Mouse (Mus musculus): ENCODE results near the gene Sfmbt2. TPM values are rescaled to one million over a fixed set of nuclear protein-coding genes. Genes with fewer than 3 reads are reported as not detected.
A peak's percentile ranks its signal among the peaks of the same experiment; 100 is the strongest.

Gene Sfmbt2
- polyA plus RNA-seq, 1 experiment from 2014 or later, result 0.62 TPM

DNA sequence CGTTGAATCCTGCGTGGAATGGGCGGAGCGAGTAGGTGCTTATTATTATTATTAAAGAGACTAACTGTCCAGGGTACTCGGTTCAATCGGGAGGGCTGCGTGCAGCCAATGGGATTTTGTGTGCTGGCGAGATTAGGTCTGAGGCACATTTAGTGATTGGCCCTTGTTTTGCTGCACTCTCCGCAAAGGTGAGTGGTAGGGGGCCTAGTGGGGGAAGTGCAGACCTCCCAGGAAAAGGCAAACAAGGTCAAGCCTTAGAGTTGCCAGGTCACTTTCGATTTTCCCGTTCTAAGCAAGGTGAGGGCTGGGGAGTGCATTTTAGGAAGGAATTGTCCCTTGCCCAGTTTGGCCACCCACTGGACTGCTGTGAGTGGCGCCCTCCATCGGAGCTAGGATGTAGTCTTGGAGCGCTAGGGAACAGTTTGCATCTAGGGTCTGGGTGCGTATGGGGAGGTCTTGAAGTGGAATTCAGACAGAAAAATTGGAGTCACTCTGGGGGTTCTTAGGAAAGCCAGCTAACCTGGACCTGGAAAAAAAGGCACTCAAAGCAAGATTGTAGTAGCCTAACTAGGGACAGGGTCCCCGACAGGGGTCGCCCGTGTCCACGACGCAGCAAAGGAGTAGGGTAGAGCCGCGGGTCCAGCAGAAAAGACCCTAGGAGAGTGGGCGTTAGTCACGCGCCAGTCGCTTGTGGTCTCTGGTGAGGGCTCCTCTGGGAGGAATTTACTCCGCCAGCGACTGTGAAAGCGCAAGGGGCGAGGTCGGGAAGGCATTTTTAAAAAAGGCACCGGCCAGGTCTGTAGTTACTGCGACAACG, 4.1 kb downstream of the Sfmbt2 start:
- Histone ChIP-seq H3K27ac (ENCODE audit: low read length) (no peak overlapping the region), H3K4me1 (ENCODE audit: insufficient read depth, low read depth, low read length) (peaks cover 14% of the 10 kb centered on the region; the same call in 1 of the 2 replicates), H3K9ac (replicated peaks; ENCODE audit: low read depth) (no peak overlapping the region; the same call in 1 of the 2 replicates), H3K4me2 (replicated peaks; ENCODE audit: low read depth, low read length) (peak overlapping the region; percentile 94), H3K9me3 (ENCODE audit: low read length) (no peaks in the 10 kb centered on the region), H3K27me3 (replicated peaks; ENCODE audit: insufficient read depth, low read length) (peaks cover 44% of the 10 kb centered on the region), H3K4me3 (ENCODE audit: low read depth, low read length) (peak overlapping the region; percentile 60), H3K36me3 (ENCODE audit: insufficient read depth, low read length) (no peaks in the 10 kb centered on the region)
- peak; percentile 34; the same call in 1 of the 2 replicates for ATAC-seq
- peak; percentile 23 for DNase-seq (ENCODE audit: low spot score)
- no peak for TF ChIP-seq EP300 (IDR thresholded peaks at IDR 0.05)
- TF ChIP-seq CTCF (IDR thresholded peaks at IDR 0.05), result peak; percentile 55
- WGBS, result 1% methylated on average over 34 of the region's 34 CpGs

DNA sequence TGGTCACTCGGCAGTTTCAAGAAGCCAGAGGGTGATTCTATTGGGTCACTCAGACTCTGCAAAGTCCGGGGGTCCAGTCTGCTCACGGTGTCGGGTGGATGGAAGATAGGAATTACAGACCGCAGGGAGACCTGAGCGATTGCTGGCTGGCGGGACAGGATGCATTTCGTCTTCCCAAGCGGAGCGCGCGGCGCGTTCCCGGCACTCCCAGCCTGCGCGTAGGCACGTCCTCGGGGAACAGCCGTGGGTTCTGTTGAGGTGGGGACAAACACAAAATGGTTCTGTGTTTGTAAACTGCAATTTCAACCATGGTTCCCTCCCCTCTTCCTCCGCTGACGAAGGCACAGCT, 4.7 kb downstream of the Sfmbt2 start:
- ATAC-seq, result no peak
- Histone ChIP-seq H3K4me2 (replicated peaks; ENCODE audit: low read depth, low read length) (peak overlapping the region; percentile 94), H3K36me3 (ENCODE audit: insufficient read depth, low read length) (no peaks in the 10 kb centered on the region), H3K9ac (replicated peaks; ENCODE audit: low read depth) (no peak overlapping the region), H3K9me3 (ENCODE audit: low read length) (no peaks in the 10 kb centered on the region), H3K27ac (ENCODE audit: low read length) (no peak overlapping the region), H3K4me1 (ENCODE audit: insufficient read depth, low read depth, low read length) (peaks cover 14% of the 10 kb centered on the region; the same call in 1 of the 2 replicates), H3K4me3 (ENCODE audit: low read depth, low read length) (peak overlapping the region; percentile 60), H3K27me3 (replicated peaks; ENCODE audit: insufficient read depth, low read length) (peaks cover 38% of the 10 kb centered on the region)
- WGBS, result 0% methylated on average over 22 of the region's 22 CpGs
- DNase-seq (ENCODE audit: low spot score), result no peak
- TF ChIP-seq CTCF (IDR thresholded peaks at IDR 0.05), result no peak
- no peak for TF ChIP-seq EP300 (IDR thresholded peaks at IDR 0.05)

DNA sequence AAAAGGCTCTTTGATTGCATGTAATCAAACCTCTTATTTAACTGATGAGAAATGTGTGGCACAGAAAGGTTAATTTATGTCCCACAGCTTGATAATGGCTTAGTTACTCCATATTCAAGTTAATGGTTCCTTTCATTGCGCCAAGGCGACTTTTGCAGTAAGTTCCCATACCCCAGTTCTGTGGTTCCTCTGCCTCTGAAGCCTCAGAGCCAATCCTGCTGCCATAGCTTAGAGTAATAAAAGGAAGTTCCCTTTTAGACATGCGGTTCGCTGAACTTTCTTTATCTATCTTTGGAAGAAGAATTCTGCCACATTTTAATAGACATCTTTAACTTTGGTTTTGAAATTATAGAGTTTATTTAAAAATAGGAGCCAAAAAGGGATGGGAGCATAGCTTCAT, 19.7 kb downstream of the Sfmbt2 start:
- Histone ChIP-seq H3K27ac (ENCODE audit: low read length) (no peak overlapping the region), H3K27me3 (replicated peaks; ENCODE audit: insufficient read depth, low read length) (no peaks in the 10 kb centered on the region), H3K9ac (replicated peaks; ENCODE audit: low read depth) (no peak overlapping the region), H3K4me1 (ENCODE audit: insufficient read depth, low read depth, low read length) (no peaks in the 10 kb centered on the region), H3K4me3 (ENCODE audit: low read depth, low read length) (no peak overlapping the region), H3K9me3 (ENCODE audit: low read length) (no peaks in the 10 kb centered on the region), H3K4me2 (replicated peaks; ENCODE audit: low read depth, low read length) (no peak overlapping the region), H3K36me3 (ENCODE audit: insufficient read depth, low read length) (no peaks in the 10 kb centered on the region)
- WGBS, result 80% methylated on average over 4 of the region's 4 CpGs
- TF ChIP-seq EP300 (IDR thresholded peaks at IDR 0.05) (no peak), CTCF (IDR thresholded peaks at IDR 0.05) (no peak)
- ATAC-seq (no peak), DNase-seq (ENCODE audit: low spot score) (no peak)

DNA sequence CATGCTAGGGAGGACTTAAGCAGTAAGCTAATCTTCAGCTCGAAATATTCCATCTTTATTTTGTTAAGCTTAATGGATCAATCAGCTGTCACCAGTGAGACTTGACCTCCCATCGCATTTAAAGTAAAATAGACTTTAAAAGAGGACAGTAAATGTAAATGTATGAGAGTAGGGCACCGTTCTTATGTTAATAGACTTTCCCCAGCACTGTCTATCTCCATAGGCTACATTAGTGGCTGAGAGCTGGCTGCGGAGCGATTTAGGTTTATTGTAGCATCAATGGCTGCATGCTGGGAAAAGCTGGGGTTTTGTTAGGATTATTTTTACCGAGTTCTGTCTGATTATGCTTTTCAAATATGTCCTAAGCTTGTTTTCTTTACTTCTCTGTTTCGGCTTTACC, 20.5 kb downstream of the Sfmbt2 start:
- Histone ChIP-seq H3K27me3 (replicated peaks; ENCODE audit: insufficient read depth, low read length) (no peaks in the 10 kb centered on the region), H3K27ac (ENCODE audit: low read length) (no peak overlapping the region), H3K9ac (replicated peaks; ENCODE audit: low read depth) (no peak overlapping the region), H3K36me3 (ENCODE audit: insufficient read depth, low read length) (no peaks in the 10 kb centered on the region), H3K4me3 (ENCODE audit: low read depth, low read length) (no peak overlapping the region), H3K9me3 (ENCODE audit: low read length) (no peaks in the 10 kb centered on the region), H3K4me2 (replicated peaks; ENCODE audit: low read depth, low read length) (no peak overlapping the region), H3K4me1 (ENCODE audit: insufficient read depth, low read depth, low read length) (no peaks in the 10 kb centered on the region)
- ATAC-seq, result no peak
- WGBS, result 45% methylated on average over 7 of the region's 7 CpGs
- no peak for DNase-seq (ENCODE audit: low spot score)
- TF ChIP-seq CTCF (IDR thresholded peaks at IDR 0.05) (no peak), EP300 (IDR thresholded peaks at IDR 0.05) (no peak)

DNA sequence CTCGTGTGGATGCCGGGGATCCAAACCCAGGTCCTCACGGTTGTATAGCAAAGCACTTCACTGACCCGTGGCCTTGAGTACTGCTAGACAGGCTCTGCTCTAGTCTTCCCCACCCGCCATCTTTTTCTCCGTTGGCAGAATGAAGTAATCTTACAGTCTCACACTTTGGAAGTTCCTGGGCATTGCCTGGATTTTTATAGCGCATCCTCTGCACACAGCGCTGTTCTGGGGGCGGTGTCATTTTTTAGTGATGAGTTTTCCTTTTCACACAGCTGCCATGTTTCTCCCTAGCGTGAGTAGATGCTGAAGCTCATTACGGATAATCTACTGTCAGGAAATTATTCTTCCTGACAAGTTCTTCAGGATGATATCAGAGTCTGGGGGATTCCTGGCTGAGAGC, 24.8 kb downstream of the Sfmbt2 start:
- no peaks in the 10 kb centered on the region for H3K4me1 ChIP-seq (ENCODE audit: insufficient read depth, low read depth, low read length)
- no peak overlapping the region for H3K27ac ChIP-seq (ENCODE audit: low read length)
- WGBS, result 86% methylated on average over 11 of the region's 11 CpGs
- H3K36me3 ChIP-seq (ENCODE audit: insufficient read depth, low read length), result no peaks in the 10 kb centered on the region
- no peaks in the 10 kb centered on the region for H3K9me3 ChIP-seq (ENCODE audit: low read length)
- no peak for TF ChIP-seq CTCF (IDR thresholded peaks at IDR 0.05)
- no peak for TF ChIP-seq EP300 (IDR thresholded peaks at IDR 0.05)
- no peak for ATAC-seq
- H3K4me2 ChIP-seq (replicated peaks; ENCODE audit: low read depth, low read length), result no peak overlapping the region
- no peak overlapping the region for H3K9ac ChIP-seq (replicated peaks; ENCODE audit: low read depth)
- no peak overlapping the region for H3K4me3 ChIP-seq (ENCODE audit: low read depth, low read length)
- H3K27me3 ChIP-seq (replicated peaks; ENCODE audit: insufficient read depth, low read length), result no peaks in the 10 kb centered on the region
- no peak for DNase-seq (ENCODE audit: low spot score)

DNA sequence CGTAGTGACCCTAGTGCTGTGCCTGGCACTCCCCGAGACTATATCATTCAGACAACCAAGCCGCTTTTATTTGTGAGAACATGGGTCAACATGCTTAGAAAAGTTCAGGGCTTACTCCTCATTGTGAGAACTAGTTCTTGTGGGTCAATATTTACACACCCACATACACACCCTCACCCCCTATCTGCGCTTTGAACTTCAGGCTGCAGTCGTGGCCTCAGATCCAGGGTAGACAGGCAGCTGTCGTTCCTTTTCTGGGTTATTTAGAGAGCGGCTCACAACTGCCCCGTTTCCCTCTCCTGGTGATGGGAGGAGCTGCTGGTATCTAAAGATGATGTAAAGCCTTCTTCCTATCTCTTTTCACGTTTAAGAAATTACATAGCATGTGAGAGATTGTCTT, 27.5 kb downstream of the Sfmbt2 start:
- no peaks in the 10 kb centered on the region for H3K27me3 ChIP-seq (replicated peaks; ENCODE audit: insufficient read depth, low read length)
- TF ChIP-seq CTCF (IDR thresholded peaks at IDR 0.05) (no peak), EP300 (IDR thresholded peaks at IDR 0.05) (no peak)
- WGBS, result 41% methylated on average over 9 of the region's 9 CpGs
- ATAC-seq (no peak), DNase-seq (ENCODE audit: low spot score) (no peak)
- H3K36me3 ChIP-seq (ENCODE audit: insufficient read depth, low read length), result no peaks in the 10 kb centered on the region
- H3K4me1 ChIP-seq (ENCODE audit: insufficient read depth, low read depth, low read length), result no peaks in the 10 kb centered on the region
- no peak overlapping the region for H3K9ac ChIP-seq (replicated peaks; ENCODE audit: low read depth)
- no peak overlapping the region for H3K4me2 ChIP-seq (replicated peaks; ENCODE audit: low read depth, low read length)
- no peak overlapping the region for H3K4me3 ChIP-seq (ENCODE audit: low read depth, low read length)
- H3K9me3 ChIP-seq (ENCODE audit: low read length), result no peaks in the 10 kb centered on the region
- H3K27ac ChIP-seq (ENCODE audit: low read length), result no peak overlapping the region
